Mouse (Mus musculus) cerebellum, adult (tissue): ENCODE measurements around the gene Vps52.
"Not testable (repeated sequence)": the region's sequence is repeated elsewhere in the genome, so short reads cannot be mapped to it uniquely, and the experiment has no call there.

Experiments
- ATAC-seq: cut with Nextera tagmentation; 2 replicates; pipeline ENCODE4 v1.9.2; 2017; ENCODE audit warnings: mild to moderate bottlenecking, moderate library complexity, mixed read lengths; ENCODE audit not compliant: insufficient number of reproducible peaks, low FRiP score, low TSS enrichment

Gene Vps52

DNA sequence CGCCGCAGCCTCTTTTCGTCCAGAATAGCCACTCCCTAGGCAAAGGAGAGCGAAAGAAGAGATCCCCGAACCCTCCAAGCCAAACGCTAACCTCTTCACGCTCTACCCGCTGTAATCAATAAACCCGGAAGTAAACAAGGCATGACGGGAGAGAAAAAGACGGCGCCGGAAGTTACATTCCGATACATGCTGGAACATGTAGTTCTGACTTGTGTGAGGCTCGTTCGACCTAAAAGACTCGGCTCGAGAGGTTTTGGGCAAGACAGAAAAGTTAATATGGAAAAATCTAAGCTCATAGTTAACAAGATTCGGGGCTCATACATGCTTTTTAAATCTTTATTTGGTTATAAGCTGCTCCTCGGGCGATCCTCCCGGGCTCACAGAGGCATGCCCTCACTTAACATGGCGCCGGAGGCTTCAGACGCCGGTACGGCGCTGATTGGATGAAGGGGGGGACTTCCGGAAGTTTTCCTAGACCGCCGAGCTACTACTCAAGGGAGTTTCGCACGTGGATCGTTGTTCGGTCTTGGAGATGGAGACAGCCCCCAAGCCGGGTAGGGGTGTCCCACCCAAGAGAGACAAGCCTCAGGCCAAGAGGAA, 15.3 kb upstream of the Vps52 start, which contains the start of the genes Pfdn6 and Wdr46:
Gene Pfdn6 (minus strand): TSS at position 138 of the 600 bp plus-strand sequence.
Gene Wdr46 (plus strand): TSS at position 455 of the 600 bp plus-strand sequence.
- peak; percentile 81; the same call in 1 of the 2 replicates for ATAC-seq

DNA sequence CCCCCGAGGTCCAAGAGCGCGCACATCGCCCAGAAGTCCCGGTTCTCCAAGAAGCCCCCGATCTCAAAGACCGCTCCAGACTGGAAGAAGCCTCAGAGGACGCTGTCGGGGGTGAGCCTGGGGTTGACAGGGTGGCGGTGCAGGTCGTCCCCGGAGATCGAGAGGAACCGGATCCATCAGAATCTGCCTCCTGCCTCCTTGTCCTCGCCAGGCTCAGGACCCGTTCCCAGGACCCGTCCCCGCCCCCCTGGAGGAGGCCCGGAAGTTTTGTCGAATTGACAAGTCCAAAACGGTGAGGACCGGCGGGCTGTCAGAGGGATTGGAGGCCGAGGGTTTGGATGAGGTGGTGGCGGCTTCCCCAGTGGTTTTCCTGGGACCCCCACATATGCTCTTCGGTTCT, 14.6 kb upstream of the Vps52 start:
- ATAC-seq = no peak

DNA sequence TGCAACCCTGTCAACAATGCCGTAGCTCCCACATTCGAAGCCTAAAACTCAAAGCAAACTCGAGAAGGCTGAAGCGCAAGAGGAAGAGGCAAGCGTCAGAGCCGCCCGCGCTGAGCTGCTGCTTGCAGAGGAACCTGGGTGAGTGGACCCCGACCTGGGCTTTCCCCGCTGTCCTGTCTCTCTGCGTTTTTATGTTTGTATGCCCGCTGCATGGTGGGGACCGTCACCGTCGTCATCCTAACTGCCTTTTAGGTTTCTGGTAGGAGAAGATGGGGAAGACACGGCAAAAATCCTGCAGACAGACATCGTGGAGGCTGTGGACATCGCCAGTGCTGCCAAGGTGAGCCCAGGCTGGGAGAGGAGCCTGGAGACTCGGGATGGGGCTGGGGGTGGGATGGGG, 14.2 kb upstream of the Vps52 start:
- no peak for ATAC-seq

DNA sequence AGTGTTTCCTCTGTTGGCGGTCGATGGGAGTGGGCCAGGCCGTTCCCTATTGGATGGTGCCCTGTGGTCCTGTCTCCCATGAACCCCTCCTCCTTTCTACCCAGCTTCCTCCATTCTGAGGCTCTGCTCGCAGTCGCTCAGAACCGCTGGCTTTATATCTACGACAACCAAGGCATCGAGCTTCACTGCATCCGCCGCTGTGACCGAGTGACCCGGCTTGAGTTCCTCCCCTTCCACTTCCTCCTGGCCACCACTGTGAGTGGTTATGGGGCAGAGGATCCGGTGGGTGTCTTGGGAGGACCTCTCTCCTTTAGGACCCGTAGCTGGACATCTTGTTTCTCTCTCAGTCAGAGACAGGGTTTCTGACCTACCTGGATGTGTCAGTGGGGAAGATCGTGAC, 12.2 kb upstream of the Vps52 start:
- ATAC-seq = no peak

DNA sequence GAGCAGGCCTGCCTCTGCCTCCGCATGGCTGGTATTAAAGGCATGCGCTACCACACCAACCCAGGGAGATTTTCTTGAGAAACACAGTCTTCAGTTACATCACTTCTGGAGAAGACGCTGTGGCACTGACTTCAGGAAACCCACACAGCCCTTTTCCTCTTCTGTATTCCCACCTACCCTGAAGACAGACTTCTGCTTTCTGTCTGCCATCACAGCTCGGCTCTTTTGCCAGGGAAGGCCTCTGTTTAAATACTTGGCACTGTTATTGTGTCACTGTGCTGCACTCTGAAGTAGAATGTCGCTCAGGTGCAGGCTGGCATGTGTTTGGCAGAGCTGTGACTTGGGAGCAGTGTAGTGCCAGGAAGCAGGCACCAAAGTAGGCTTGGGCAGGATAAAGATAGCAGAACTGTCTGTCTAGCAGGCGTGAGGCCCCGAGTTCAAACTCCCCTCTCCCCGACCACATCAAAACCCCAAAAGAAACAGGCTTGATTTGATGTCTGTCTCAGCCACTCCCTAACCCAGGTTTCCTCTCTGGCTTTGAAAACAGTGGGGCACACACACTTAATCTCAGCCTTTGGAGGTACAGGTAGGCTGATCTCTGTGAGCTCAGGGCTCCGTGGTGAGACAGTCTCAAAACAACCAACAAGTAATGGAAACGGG, 8.1 kb upstream of the Vps52 start:
- no peak for ATAC-seq

DNA sequence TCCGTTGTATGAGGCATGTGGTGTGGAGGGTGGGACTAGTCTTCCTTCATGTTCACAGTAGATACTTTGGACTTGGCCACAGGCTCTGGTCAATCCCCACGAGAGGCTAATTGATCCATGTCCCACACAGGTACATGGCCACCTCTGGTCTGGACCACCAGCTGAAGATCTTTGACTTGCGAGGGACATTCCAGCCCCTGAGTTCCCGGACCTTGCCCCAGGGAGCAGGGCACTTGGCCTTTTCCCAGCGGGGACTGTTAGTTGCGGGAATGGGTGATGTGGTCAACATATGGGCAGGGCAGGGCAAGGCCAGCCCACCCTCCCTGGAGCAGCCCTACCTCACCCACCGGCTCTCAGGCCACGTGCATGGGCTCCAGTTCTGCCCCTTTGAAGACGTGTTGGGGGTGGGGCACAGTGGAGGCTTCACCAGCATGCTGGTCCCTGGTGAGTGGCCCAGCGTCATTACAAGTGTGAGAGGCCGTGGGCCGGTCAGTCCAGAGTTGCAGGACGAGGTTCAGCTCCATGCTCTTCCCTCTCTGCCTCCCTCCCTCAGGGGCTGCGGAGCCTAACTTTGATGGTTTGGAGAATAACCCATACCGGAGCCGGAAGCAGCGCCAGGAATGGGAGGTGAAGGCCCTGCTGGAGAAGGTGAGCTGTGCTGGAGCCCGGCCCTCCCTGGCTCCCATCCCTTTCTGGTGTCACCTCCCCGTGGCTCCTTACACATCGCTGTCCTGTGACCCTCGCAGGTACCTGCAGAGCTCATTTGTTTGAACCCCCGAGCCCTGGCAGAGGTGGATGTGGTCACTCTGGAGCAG, 7.3 kb upstream of the Vps52 start:
- no peak for ATAC-seq

DNA sequence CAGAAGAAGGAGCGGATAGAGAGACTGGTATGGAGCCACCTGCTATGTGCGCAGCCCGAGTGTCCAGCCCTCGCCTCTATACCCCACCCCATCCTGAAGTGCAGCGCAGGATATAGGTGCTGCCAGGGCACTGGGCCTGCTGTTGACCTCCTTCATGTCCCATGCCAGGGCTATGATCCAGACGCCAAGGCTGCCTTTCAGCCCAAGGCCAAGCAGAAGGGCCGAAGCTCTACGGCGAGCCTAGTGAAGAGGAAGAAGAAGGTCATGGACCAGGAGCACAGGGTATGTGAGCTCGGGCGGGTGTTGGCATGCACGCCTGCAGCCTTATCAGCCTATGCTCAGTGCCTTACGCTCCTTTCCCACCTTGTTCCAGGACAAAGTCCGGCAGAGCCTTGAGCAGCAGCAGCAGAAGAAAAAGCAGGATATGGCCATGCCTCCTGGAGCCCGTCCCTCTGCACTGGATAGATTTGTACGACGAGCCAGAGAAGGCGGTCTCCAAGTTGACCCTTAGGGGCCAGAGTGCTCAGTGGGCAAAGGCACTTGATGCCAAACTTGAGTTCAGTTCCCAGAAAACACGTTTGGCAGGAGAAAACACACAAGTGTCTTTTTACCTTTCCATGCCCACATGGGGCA, 6.6 kb upstream of the Vps52 start:
- ATAC-seq = no peak

DNA sequence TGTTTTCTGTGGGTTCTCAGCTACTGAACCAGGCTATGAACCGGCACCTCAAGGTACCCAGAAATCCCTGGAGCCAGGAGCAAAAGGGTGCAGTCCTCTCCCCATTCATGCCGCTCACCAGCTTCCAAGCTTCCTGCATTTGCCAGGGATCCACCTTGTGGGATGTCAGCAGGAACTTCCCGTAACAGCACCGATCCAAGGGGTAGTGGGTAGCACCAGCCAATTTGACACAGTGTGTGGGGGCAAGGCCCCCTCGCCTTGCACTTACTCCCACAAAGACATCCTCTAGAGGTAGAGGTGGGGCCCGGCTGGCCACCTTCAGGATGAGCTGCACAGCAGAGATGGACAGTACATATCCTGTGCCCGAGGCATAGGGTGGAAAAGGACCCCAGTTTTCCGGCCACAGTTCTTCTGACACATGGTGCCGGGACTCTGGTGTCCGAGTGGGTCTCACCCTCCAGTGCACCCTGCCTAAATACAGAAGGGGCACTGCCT, 5.4 kb upstream of the Vps52 start:
- ATAC-seq = no peak

DNA sequence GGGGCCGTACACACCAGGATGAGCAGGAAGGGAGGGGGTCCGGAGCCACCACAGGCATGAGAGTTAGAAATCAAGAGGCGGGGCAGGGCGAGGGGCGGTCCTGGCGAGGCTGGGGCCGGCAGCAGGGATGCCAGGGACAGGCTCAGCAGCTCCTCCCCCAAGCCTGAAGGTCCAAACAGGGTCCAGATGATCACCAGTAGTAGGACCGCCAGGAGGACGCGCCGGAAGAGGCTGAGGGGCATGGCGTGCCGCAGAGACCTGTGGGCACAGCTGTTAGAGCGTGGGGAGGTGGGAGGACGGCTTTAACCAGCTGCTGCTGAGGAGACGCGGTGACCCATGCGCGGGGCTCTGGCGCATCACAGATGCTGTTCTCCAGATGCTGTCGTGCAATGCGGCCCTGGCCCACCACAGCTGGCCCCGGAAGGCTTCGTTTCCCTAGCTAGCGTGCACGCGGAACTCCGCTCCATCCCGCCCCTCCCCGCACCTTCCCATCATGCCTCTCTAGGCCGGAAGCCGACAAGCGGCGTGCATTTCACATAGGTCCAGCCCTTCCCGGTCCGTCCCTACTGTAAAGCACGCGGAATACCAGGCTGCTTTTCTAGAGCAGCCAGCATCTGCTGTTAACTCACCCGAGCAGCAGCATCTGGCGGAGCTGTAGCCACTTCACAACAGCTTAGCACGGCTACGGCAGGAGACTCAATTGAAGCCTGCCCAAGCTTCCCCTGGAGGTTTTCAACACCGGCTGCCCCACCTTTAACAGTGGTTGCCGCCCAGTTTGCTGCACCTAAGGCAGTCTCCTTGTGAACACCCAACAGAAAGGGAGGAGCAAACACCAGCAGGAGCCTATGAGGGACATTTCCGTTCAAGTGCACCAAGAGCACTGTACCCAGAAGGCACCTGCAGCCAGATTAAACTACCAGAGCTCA, 4.3 kb upstream of the Vps52 start, which contains the start of gene B3galt4:
Gene B3galt4 (minus strand): TSS at position 468 of the 926 bp plus-strand sequence.
- ATAC-seq = peak; percentile 45

DNA sequence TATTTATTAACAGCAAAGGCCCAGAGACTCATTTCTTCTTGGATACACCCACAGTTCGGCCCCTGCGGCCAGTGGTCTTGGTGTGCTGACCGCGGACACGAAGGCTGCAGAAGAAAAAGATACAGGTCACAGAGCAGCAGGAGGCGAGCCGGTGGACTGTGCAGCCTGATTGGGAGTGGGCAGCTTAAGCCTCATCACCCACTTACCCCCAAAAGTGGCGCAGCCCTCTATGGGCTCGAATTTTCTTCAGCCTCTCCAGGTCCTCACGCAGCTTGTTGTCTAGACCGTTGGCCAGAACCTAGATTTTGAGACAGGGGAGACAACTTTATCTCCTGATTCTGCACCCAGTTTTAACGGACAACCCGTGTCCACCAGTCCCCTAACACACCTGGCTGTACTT, 3.6 kb upstream of the Vps52 start:
- ATAC-seq = not testable (repeated sequence)

DNA sequence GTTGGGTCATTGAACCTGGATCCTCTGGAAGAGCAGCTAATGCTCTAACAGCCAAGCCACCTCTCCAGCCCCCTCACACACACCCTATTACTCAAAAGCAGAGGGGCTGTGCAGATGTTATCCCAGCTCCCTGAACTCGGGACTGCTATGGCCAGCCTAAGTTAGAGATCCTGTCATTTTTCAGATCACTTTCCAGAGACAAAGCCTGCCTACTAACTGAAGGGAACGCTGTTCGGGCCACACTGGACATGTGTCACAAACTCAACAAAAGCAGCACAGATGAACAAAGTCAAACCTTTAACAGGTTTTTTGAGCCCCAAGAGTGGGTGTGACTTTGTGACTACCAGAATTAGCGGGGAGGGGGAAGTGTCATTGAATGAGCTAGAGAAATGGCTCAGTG, 2.7 kb upstream of the Vps52 start:
- no peak for ATAC-seq

DNA sequence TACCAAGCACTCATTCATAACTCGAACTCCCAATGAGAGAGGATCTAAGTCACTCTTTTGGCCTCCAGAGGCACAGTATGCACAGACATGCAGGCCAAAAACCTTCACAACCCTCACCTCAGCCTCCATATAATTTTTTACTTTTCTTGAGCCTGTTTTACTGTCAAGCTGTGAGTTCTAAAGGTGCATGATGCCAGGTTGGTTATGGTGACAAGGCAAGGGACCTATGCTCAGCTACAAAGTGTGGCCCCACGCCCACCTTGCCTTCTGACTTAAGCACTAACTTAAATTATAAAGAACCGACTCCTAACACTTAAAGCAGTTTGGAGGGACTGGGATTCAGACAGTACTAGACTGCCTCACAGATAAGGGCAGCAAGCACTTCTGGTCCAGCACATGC, 2.3 kb upstream of the Vps52 start:
- no peak for ATAC-seq

DNA sequence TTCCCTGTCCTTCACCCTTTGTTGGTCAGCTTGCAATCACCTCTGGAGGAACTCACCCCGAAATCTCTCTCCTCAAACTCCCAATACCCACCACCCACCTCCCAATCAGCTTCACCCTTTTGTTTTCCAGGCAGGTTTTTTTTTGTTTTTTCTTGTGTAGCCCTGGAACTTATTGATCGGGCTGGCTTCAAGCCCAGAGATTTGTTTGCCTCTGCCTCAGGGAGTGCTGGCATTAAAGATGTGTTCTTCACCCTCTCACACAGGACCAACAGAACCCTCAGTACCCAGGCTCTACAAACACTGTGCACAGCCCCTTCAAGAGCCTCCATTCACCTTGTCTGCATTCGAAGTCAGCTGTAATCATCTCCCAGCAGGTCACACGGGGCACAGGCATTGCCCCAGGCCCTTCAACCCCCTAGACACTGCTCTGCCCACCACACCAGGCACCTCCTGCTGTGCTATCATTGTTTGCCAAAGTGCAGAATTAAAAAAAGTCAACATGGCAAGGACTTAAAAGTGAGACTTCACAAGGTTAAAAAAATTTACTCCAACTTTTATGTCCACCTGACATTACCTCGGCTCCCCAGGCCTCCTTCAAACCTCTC, 1.5 kb upstream of the Vps52 start:
- ATAC-seq = no peak

DNA sequence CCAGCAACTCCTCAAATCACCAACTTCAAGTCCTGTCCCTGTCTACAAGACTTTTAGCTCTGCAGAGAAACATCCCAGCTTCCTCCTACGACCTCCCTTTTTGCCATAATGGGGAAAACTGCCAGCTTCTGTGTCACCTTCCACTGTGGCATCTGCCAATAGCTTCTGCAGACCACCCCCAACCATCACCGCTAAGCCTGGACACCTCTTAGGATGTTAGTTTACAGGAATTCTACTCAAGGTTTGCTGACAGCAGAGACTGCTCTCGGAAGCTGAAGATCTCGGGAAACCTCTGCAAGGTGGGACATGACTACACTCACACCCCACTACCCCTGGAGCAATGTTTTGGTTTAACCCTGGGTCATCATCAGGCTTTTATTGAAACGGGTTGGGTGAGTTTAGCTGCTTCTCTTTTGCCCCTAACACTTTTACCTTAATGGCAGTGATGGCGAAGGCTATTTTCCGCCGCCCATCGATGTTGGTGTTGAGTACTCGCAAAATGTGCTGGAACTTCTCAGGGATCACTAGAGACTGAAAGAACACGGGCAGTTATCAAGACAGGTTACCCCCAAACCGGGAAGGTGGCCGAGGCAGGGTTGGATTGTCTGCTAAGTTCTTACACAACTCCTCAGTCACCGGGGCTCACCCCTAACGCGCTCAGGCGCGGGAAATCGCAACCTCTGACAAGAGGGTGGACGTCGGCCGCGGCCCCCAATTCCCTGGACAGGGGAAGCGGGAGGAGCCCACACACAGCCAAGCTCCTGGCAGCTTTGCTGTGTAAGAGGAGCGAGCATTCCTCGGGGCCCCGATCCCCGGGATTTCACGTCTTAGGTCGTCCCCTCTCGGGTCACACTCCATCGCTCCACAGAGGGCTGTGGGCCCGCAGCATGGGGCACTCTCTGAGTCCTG, 712 bp upstream of the Vps52 start:
- ATAC-seq = no peak; the same call in 1 of the 2 replicates

DNA sequence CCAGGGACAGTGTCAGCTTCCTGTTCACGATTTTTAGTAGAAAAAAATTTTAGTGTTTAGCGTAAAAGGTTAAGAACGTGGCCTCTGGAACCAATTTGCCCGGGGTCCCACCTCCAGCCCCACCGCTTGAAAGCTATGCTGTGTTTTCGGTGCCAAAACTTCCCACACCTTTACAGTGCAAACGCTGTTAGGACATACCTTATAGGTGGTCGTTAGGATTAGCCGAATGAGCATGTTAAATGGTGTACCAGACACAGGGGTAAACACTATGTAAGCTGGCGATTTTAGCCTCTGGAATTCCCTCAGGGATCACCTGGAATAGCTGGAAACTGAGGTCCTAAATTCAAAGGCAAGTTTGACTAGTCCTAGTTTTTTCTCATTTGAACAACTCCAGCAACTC, 724 bp downstream of the Vps52 start:
- no peak for ATAC-seq

DNA sequence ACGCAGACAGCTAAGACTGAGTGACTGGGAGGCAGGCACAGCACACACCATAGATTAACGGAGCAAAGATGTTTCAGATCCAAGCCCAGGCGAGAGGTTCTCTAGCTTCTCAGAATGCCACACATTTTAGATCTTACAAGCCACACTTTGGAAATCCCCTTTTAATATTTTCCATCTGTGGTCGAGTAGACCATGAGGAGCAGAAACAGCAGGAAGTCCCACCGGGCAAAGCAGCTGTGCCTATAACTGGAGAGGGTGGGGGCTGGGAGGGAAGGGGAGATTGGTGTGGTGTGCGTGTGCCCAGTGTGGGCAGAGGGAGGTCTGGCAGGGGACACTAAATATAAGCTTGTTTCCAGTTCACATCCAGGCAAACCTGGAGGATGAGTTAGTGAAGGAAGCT, 1.9 kb downstream of the Vps52 start:
- ATAC-seq = no peak

DNA sequence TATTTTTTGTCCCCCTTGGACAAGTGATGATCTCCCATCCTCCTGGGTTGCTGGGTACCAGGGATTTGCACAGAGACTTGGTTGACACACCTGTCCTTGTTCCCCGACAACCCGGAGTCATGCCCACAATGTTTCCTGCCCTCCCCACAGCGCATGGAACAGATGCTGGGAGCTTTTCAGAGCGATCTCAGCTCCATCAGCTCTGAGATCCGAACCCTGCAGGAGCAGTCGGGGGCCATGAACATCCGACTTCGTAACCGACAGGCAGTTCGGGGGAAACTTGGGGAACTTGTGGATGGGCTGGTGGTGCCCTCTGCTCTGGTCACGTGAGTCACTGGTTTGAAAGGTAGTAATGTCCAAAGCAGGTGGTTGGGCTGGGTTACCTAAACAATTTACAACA, 2.8 kb downstream of the Vps52 start:
- ATAC-seq = no peak

DNA sequence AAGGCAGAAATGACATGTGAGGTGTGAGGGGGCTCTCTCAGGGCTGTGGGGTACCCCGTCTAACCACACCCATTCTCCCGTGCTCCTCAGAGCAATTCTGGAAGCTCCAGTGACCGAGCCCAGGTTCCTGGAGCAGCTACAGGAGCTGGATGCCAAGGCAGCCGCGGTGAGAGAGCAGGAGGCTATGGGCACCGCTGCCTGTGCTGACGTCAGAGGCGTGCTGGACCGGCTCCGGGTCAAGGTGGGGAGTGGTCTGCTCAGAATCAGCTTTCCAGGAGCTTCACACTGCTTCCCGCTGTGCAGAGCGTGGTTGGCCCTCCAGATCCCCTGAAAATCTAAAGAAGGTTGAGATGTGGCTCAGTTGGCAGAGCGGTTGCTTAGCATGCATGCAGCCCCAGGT, 3.5 kb downstream of the Vps52 start:
- no peak for ATAC-seq
